Mouse (Mus musculus): ENCODE data around the gene Fto. TPM values are rescaled to one million over a fixed set of nuclear protein-coding genes. Genes with fewer than 3 reads are reported as not detected.

Fto gene
- polyA plus RNA-seq, 1 experiment from 2014 or later: 120 TPM

- Histone ChIP-seq H3K27me3 (no peaks in the 10 kb centered on the region), H3K4me2 (no peak overlapping the region), H3K9ac (no peak overlapping the region), H3K4me1 (replicated peaks) (peaks cover 56% of the 10 kb centered on the region), H3K9me3 (no peaks in the 10 kb centered on the region), H3K36me3 (no peaks in the 10 kb centered on the region), H3K4me3 (no peak overlapping the region), H3K27ac (replicated peaks) (no peak overlapping the region)
- no peak for ATAC-seq (ENCODE audit: low read depth)
- 93% methylated on average over 6 of the region's 6 CpGs for WGBS
Measured at GRCm38 (mm10) chr8:91326946-91327345, 13.6 kb downstream of the Fto start.

DNA sequence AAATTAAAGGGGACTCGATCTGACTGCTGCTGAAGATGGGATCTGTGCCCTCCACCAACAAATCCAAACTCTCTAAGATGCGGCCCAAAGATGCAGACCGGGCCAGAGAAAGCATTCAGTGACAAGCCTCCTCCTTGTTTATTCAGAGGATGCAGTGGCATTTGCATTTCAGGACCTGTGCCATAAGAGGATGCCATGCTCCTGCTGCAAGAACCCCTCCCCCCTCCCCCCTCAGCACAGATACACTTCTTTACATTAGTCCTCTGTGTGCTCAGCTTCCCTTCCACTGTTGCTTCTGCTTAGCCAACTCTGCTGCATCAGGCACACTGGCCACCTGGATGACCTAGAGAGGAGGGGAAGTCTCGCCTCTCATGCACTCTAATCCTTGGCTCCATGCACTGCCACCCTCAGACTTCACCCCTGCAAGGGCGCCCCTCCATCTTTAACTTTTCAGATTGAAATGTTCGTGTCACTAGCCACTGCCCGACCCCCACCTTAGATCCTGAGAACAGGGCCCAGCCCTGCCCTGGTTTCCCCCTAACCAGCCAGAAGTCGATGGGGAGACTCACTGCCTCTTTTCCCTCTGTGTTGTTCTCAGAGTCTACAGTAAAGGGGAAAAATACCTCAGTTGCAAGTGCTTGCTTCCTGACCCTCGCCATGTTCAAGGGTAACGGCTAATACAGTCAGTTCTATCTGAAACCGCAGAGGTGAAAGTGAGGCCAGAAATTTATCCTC lies 14.3 kb downstream of the Fto start:
- Histone ChIP-seq H3K4me1 (replicated peaks) (peaks cover 60% of the 10 kb centered on the region), H3K27ac (replicated peaks) (no peak overlapping the region), H3K36me3 (no peaks in the 10 kb centered on the region), H3K27me3 (no peaks in the 10 kb centered on the region), H3K4me2 (no peak overlapping the region), H3K9ac (no peak overlapping the region), H3K4me3 (no peak overlapping the region), H3K9me3 (no peaks in the 10 kb centered on the region)
- ATAC-seq (ENCODE audit: low read depth): no peak
- WGBS: 88% methylated on average over 11 of the region's 11 CpGs

DNA sequence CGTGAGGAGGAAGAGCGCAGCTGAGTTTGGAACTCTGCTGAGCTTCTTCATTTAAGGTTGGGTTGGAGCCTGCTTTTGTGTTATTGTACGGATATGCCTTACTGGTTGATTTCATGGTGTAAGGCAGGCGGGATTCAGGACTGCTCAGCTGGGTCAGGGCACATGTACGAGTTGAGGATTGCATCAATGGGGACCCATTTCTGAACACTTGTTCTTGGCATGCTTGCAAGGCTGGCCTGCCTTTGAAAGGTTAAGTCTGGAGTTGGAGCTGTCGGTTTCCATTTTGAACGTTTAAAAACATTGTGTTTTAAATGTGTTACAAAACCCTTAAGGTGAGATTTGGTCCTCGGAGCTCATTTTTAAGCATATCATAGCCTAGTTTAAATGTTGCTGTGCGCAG lies 15.7 kb downstream of the Fto start:
- no peaks in the 10 kb centered on the region for H3K9me3 ChIP-seq
- WGBS: 76% methylated on average over 9 of the region's 9 CpGs
- no peaks in the 10 kb centered on the region for H3K27me3 ChIP-seq
- peak overlapping the region; percentile 38; the same call in 1 of the 2 replicates for H3K9ac ChIP-seq
- H3K4me3 ChIP-seq: no peak overlapping the region
- peaks cover 55% of the 10 kb centered on the region for H3K4me1 ChIP-seq (replicated peaks)
- H3K27ac ChIP-seq (replicated peaks): peak overlapping the region; percentile 87
- no peaks in the 10 kb centered on the region for H3K36me3 ChIP-seq
- ATAC-seq (ENCODE audit: low read depth): no peak
- peak overlapping the region; percentile 44; the same call in 1 of the 2 replicates for H3K4me2 ChIP-seq

- no peak overlapping the region for H3K4me3 ChIP-seq
- peak overlapping the region; percentile 87 for H3K27ac ChIP-seq (replicated peaks)
- H3K36me3 ChIP-seq: no peaks in the 10 kb centered on the region
- peak overlapping the region; percentile 38 for H3K9ac ChIP-seq
- H3K9me3 ChIP-seq: no peaks in the 10 kb centered on the region
- H3K27me3 ChIP-seq: no peaks in the 10 kb centered on the region
- H3K4me1 ChIP-seq (replicated peaks): peaks cover 53% of the 10 kb centered on the region
- no peak for ATAC-seq (ENCODE audit: low read depth)
- WGBS: 34% methylated on average over 6 of the region's 6 CpGs
- H3K4me2 ChIP-seq: peak overlapping the region; percentile 44
Measured at GRCm38 (mm10) chr8:91329461-91329850, 16.1 kb downstream of the Fto start.

- Histone ChIP-seq H3K27me3 (no peaks in the 10 kb centered on the region), H3K9me3 (peaks cover 6% of the 10 kb centered on the region; the same call in 1 of the 2 replicates), H3K4me1 (replicated peaks) (no peaks in the 10 kb centered on the region; the same call in 1 of the 2 replicates), H3K4me2 (no peak overlapping the region), H3K9ac (no peak overlapping the region), H3K36me3 (no peaks in the 10 kb centered on the region; the same call in 1 of the 2 replicates), H3K4me3 (no peak overlapping the region), H3K27ac (replicated peaks) (no peak overlapping the region)
- ATAC-seq (ENCODE audit: low read depth): no peak
- 93% methylated on average over 6 of the region's 6 CpGs for WGBS
Measured at GRCm38 (mm10) chr8:91338389-91339154, 25.2 kb downstream of the Fto start.

DNA sequence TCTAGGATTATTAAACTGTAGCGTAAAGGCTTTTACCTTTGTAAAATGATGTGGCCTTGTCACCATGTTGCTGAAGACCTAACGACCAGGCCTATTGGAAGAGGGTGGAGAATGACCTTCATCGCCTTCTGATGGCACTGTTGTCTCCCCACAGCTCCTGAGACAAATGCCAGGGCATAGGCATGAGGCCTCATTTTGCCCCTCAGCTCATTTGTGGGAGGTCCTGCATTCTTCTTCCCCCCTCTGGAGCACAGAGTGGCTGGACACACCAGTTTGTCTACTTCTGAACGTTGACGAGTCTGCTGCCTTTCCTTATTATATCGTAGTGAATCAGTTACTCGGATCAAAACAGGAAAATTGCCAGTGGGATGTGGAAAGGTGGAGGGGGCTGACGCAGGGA lies 26.3 kb downstream of the Fto start:
- ATAC-seq (ENCODE audit: low read depth): no peak
- Histone ChIP-seq H3K9me3 (peaks cover 6% of the 10 kb centered on the region; the same call in 1 of the 2 replicates), H3K4me2 (no peak overlapping the region), H3K4me3 (no peak overlapping the region), H3K4me1 (replicated peaks) (peaks cover 5% of the 10 kb centered on the region; the same call in 1 of the 2 replicates), H3K36me3 (no peaks in the 10 kb centered on the region; the same call in 1 of the 2 replicates), H3K27ac (replicated peaks) (no peak overlapping the region), H3K27me3 (no peaks in the 10 kb centered on the region), H3K9ac (no peak overlapping the region)
- WGBS: 93% methylated on average over 8 of the region's 8 CpGs

DNA sequence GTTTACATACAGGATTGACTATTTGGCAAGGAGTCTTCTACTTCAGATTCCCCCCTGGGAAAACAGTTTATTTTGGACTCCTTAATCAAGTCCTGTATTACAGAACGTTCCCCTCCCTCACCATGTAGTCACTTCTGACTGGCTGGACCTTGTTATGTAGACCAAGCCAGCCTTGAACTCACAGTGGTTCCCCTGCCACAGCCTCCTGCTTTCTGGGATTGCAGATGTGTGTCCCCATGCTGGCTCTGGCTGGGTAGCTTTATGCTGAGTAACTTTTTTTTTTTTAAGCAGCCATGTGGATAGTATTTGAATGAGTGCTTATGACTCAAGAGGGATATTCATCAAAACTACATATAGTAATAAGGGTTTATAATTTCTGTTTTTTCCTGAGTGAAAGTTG lies 27.4 kb downstream of the Fto start:
- H3K36me3 ChIP-seq: no peaks in the 10 kb centered on the region; the same call in 1 of the 2 replicates
- no peak overlapping the region for H3K9ac ChIP-seq
- peaks cover 6% of the 10 kb centered on the region; the same call in 1 of the 2 replicates for H3K4me1 ChIP-seq (replicated peaks)
- H3K27me3 ChIP-seq: no peaks in the 10 kb centered on the region
- no peak overlapping the region for H3K4me3 ChIP-seq
- ATAC-seq (ENCODE audit: low read depth): no peak
- WGBS: 95% methylated on average over 1 of the region's 1 CpGs
- no peak overlapping the region for H3K27ac ChIP-seq (replicated peaks)
- no peak overlapping the region for H3K4me2 ChIP-seq
- H3K9me3 ChIP-seq: peaks cover 6% of the 10 kb centered on the region; the same call in 1 of the 2 replicates

- Histone ChIP-seq H3K4me1 (replicated peaks) (peaks cover 6% of the 10 kb centered on the region; the same call in 1 of the 2 replicates), H3K36me3 (no peaks in the 10 kb centered on the region; the same call in 1 of the 2 replicates), H3K27me3 (no peaks in the 10 kb centered on the region), H3K4me2 (no peak overlapping the region), H3K9me3 (no peaks in the 10 kb centered on the region), H3K4me3 (no peak overlapping the region), H3K27ac (replicated peaks) (no peak overlapping the region), H3K9ac (no peak overlapping the region)
- 58% methylated on average over 5 of the region's 5 CpGs for WGBS
- no peak for ATAC-seq (ENCODE audit: low read depth)
Measured at GRCm38 (mm10) chr8:91342196-91342595, 28.9 kb downstream of the Fto start.

DNA sequence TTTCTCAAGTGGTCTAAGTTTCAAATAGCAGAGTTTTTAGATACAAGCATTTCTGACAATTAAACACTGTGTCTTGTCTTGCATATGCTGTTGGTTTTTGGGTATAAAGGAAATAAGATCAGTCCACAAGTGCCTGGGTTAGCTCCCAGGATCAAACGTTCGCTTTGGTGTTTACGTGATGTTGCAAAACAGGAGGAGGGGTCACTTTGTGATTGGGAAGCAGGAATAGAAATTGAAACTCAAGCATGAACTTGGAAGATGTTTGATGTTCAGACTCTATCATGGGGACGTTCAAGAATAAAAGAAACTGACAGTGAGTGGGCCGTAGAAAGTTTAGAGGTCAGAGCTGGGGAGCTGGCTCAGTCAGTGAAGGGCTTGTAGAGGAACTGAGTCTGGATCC lies 29.5 kb downstream of the Fto start:
- H3K36me3 ChIP-seq: no peaks in the 10 kb centered on the region
- H3K4me2 ChIP-seq: no peak overlapping the region
- 87% methylated on average over 5 of the region's 5 CpGs for WGBS
- H3K27me3 ChIP-seq: no peaks in the 10 kb centered on the region
- ATAC-seq (ENCODE audit: low read depth): no peak
- H3K27ac ChIP-seq (replicated peaks): no peak overlapping the region
- H3K9me3 ChIP-seq: no peaks in the 10 kb centered on the region
- H3K9ac ChIP-seq: no peak overlapping the region
- no peak overlapping the region for H3K4me3 ChIP-seq
- peaks cover 6% of the 10 kb centered on the region; the same call in 1 of the 2 replicates for H3K4me1 ChIP-seq (replicated peaks)

DNA sequence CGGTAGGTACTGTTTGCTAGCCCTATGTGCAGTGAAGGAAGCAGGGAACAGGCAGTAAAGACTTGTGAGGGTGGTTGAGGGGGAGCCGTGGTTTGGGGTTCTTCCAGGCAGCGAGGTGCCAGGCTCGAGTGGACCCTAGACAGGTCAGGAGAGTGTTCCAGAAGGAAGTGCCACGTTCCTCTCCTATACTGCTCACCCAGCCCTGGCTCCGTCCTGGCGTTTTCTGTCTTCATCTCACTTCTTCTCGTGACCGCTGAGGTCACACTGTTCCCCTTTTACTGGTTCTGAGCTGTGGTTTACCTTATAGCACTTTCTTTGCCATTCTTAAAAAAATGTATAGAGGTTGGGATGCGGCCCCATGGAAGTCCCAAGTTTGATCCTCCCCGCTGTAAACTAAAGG lies 31.3 kb downstream of the Fto start:
- peaks cover 6% of the 10 kb centered on the region; the same call in 1 of the 2 replicates for H3K4me1 ChIP-seq (replicated peaks)
- H3K36me3 ChIP-seq: no peaks in the 10 kb centered on the region
- WGBS: 95% methylated on average over 11 of the region's 11 CpGs
- H3K4me3 ChIP-seq: no peak overlapping the region
- H3K27me3 ChIP-seq: no peaks in the 10 kb centered on the region
- H3K9me3 ChIP-seq: no peaks in the 10 kb centered on the region
- no peak overlapping the region for H3K9ac ChIP-seq
- H3K27ac ChIP-seq (replicated peaks): no peak overlapping the region
- no peak overlapping the region for H3K4me2 ChIP-seq
- no peak for ATAC-seq (ENCODE audit: low read depth)

DNA sequence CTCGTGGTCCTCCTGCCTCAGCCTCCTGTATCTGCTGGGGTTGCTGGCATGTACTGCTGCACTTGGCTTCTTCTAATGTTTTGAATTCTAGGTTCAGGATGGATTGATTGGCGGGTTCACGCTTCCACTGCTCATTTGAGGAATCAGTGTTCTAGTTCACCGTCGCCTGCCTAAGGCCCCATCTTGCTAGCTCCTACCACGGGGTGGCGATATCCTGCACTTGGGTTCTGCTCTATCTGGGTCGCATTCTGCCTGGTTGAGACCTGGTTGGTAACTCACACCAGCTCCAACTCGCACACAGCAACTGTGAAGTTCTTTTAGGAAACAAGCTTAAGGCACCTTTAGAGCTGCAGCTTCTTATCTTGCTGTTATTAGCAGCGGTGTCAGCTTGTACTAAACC lies 33.8 kb downstream of the Fto start:
- no peak overlapping the region for H3K4me2 ChIP-seq
- H3K9ac ChIP-seq: no peak overlapping the region
- no peak overlapping the region for H3K4me3 ChIP-seq
- H3K27me3 ChIP-seq: no peaks in the 10 kb centered on the region
- no peaks in the 10 kb centered on the region for H3K36me3 ChIP-seq
- peaks cover 13% of the 10 kb centered on the region; the same call in 1 of the 2 replicates for H3K4me1 ChIP-seq (replicated peaks)
- WGBS: 88% methylated on average over 10 of the region's 10 CpGs
- no peak for ATAC-seq (ENCODE audit: low read depth)
- H3K9me3 ChIP-seq: no peaks in the 10 kb centered on the region
- H3K27ac ChIP-seq (replicated peaks): no peak overlapping the region

- Histone ChIP-seq H3K9ac (no peak overlapping the region), H3K27me3 (no peaks in the 10 kb centered on the region), H3K36me3 (no peaks in the 10 kb centered on the region), H3K4me1 (replicated peaks) (peaks cover 13% of the 10 kb centered on the region; the same call in 1 of the 2 replicates), H3K27ac (replicated peaks) (no peak overlapping the region), H3K4me2 (no peak overlapping the region), H3K9me3 (no peaks in the 10 kb centered on the region), H3K4me3 (no peak overlapping the region)
- ATAC-seq (ENCODE audit: low read depth): no peak
- 83% methylated on average over 6 of the region's 6 CpGs for WGBS
Measured at GRCm38 (mm10) chr8:91347595-91347994, 34.3 kb downstream of the Fto start.
